Mouse (Mus musculus) intestine, embryonic 16.5 days (tissue): ENCODE results near the gene Egf. TPM values are rescaled to one million over a fixed set of nuclear protein-coding genes. Genes with fewer than 3 reads are reported as not detected.

Experiments used
- ATAC-seq: fragments of 200-750 bp; cut with Nextera tagmentation; 2 replicates; pipeline ENCODE4 v1.8.0; 2017; ENCODE audit warnings: moderate TSS enrichment, moderate library complexity
- H3K27ac ChIP-seq: fragments of 300-500 bp; sonication (generic); 2 replicates; pipeline ENCODE4 v1.5.1; 2014; ENCODE audit warnings: mild to moderate bottlenecking, low read length
- H3K27me3 ChIP-seq: fragments of 300-500 bp; sonication (generic); replicated peaks from 2 replicates; pipeline ENCODE4 v1.6.1; 2014; ENCODE audit warnings: low read length, control low read depth, mixed read lengths; ENCODE audit not compliant: control insufficient read depth, insufficient read depth
- H3K36me3 ChIP-seq: fragments of 300-500 bp; sonication (generic); 2 replicates; pipeline ENCODE4 v1.6.1; 2014; ENCODE audit warnings: low read length, control low read depth; ENCODE audit not compliant: control insufficient read depth, insufficient read depth
- H3K4me1 ChIP-seq: fragments of 300-500 bp; sonication (generic); 2 replicates; pipeline ENCODE4 v1.6.1; 2014; ENCODE audit warnings: low read length, control low read depth, mixed read lengths; ENCODE audit not compliant: control insufficient read depth, insufficient read depth
- H3K4me2 ChIP-seq: fragments of 300-500 bp; sonication (generic); 2 replicates; pipeline ENCODE4 v1.6.1; 2014; ENCODE audit warnings: low read depth, low read length, control low read depth
- H3K4me3 ChIP-seq: fragments of 300-500 bp; sonication (generic); 2 replicates; pipeline ENCODE4 v1.5.1; 2014; ENCODE audit warnings: mild to moderate bottlenecking, low read length
- H3K9ac ChIP-seq: fragments of 300-500 bp; sonication (generic); 2 replicates; pipeline ENCODE4 v1.6.1; 2014; ENCODE audit warnings: low read depth, low read length
- H3K9me3 ChIP-seq: fragments of 300-500 bp; sonication (generic); 2 replicates; pipeline ENCODE4 v1.6.1; 2016; ENCODE audit warnings: low read length, control low read depth; ENCODE audit not compliant: control insufficient read depth
- whole genome bisulfite sequencing: fragments of 180-500 bp; shearing (Covaris S2); extraction: QIAGEN DNeasy Blood & Tissue Kit; methylation state at CpG from one replicate; pipeline ENCODE4 v1.1.7; 2014; 5-methylcytosine and 5-hydroxymethylcytosine counted together
- polyA plus RNA-seq: library from polyadenylated mRNA; unstranded; fragments of >200 nt; fragmentation: Nextera tagmentation; extraction: Ambion mirVana; gene quantifications from 2 replicates; pipeline ENCODE4 v1.2.1, GENCODE M21; 2015

Egf gene
- polyA plus RNA-seq, 1 experiment from 2014 or later: 1.6 TPM

DNA sequence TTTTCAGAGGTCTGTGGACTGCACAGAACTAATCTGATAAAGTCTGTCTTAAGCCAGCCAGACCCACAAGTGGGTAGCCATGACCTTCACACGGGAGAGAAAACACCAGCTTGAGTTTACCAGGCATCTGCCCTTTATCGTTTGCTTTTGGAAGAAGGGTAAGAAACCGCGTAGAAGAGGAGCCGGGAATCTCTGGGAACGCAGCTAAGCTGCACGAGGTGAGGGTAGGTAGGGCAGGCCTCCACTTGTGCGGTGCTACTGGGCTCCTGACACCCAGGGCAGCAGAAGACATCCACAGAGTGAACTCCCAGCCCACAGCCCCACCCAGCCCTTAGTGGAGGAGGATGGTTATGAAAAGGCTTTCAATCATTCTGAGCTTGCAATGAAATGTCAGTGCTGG is 59.2 kb downstream of the Egf start:
- H3K27me3 ChIP-seq: no peaks in the 10 kb centered on the region
- 86% methylated on average over 8 of the region's 8 CpGs for WGBS
- H3K9me3 ChIP-seq: no peaks in the 10 kb centered on the region
- H3K4me3 ChIP-seq: no peak overlapping the region
- H3K9ac ChIP-seq: no peak overlapping the region
- H3K27ac ChIP-seq: no peak overlapping the region
- ATAC-seq: no peak
- H3K4me1 ChIP-seq: no peaks in the 10 kb centered on the region
- no peaks in the 10 kb centered on the region for H3K36me3 ChIP-seq
- no peak overlapping the region for H3K4me2 ChIP-seq

DNA sequence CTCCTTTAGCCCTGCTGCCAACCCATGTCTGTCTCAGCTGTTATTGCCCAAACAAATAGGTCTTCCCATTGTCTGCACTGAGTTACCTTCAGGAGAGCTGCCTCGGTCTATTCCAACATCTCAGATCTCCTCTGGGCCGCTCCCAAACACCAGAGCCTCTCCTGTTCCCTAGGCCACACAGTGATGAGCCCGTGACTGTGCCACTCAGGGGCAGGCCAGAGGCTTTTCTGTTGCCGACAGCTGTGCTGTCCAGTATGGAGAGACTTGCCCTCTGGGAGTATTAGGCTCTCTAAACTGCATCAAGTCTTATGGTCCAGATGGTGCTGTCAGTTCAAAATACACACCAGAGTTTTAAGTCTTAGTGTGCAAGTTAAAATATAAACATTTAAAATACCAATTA is 61.5 kb downstream of the Egf start:
- Histone ChIP-seq H3K4me2 (no peak overlapping the region), H3K27me3 (no peaks in the 10 kb centered on the region), H3K4me3 (no peak overlapping the region), H3K9me3 (no peaks in the 10 kb centered on the region), H3K27ac (no peak overlapping the region), H3K9ac (no peak overlapping the region), H3K4me1 (no peaks in the 10 kb centered on the region), H3K36me3 (no peaks in the 10 kb centered on the region)
- no peak for ATAC-seq
- 81% methylated on average over 4 of the region's 4 CpGs for WGBS

DNA sequence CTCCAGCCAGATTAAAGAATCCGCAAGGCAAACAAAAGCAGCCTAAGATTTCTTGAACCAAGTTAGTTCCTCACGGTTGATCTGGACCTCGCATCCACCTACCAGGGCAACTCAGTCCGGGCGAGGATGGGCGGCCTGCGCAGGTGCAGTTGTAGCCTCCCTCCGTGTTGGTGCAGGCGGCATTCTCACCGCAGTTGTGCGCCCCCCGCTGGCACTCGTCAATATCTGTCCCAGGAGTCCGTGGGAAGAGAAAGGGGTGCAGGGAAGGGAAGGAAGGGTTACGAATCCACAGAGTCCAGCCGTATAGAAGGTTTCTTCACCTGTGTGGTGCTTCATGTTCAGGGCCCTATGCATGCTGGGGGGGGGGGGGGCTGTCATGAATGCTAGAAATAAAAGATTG is 62.3 kb downstream of the Egf start:
- Histone ChIP-seq H3K4me3 (no peak overlapping the region), H3K9me3 (no peaks in the 10 kb centered on the region), H3K36me3 (no peaks in the 10 kb centered on the region), H3K9ac (no peak overlapping the region), H3K27me3 (no peaks in the 10 kb centered on the region), H3K4me2 (no peak overlapping the region), H3K4me1 (no peaks in the 10 kb centered on the region), H3K27ac (no peak overlapping the region)
- WGBS: 64% methylated on average over 16 of the region's 16 CpGs
- no peak for ATAC-seq

DNA sequence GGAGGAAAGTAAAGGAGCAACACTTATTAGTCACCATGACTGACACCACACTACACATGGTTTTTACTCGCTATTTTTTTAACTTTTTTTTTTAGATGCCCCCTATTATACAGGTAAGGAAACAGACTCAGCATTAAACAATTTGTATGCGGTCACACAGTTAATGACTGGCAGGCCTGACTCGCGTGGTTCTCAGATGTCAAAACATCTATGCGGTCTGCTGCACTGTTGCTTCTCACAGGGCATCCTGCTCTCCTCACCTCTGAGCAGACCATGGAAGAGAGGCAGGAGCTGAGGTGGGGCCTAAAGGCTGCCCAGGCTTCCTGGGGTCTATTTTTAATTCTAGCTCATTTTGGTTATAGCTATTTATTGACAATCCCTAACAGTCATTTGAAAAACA is 67.7 kb downstream of the Egf start:
- H3K27me3 ChIP-seq: no peaks in the 10 kb centered on the region
- no peak overlapping the region for H3K9ac ChIP-seq
- no peaks in the 10 kb centered on the region for H3K36me3 ChIP-seq
- no peak overlapping the region for H3K4me2 ChIP-seq
- no peak overlapping the region for H3K4me3 ChIP-seq
- no peaks in the 10 kb centered on the region for H3K4me1 ChIP-seq
- no peaks in the 10 kb centered on the region for H3K9me3 ChIP-seq
- no peak for ATAC-seq
- H3K27ac ChIP-seq: no peak overlapping the region
- WGBS: 73% methylated on average over 5 of the region's 5 CpGs

DNA sequence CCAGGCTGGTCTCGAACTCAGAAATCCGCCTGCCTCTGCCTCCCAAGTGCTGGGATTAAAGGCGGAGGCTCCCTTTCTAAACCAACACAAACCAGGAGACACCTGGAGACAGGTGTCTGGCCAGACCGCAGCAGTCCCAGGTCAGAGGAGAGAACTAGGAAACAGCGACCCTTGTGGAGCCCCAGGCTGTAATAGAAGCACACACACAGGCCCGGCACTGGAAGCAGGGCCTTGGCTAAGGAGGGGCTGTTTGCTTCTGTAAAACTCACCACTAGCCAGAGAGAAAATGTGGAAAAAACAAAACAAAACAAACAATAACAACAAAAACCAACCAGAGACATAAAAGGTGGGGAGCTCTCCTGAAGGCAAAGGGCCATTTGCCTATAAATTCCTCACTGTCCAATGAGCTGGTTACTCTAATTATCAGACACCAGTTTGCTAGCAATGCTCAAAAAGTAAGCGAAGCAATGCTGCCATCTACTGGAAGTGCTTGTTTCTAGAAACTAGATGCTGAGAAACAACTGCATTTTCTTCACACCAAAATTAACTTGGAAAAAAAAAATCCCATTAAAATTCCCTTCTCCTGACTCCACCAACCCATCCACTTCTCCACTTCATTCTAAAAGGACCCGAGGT is 68.3 kb downstream of the Egf start:
- H3K9me3 ChIP-seq: no peaks in the 10 kb centered on the region
- 57% methylated on average over 8 of the region's 8 CpGs for WGBS
- H3K4me3 ChIP-seq: no peak overlapping the region
- no peak overlapping the region for H3K27ac ChIP-seq
- H3K27me3 ChIP-seq: no peaks in the 10 kb centered on the region
- H3K9ac ChIP-seq: no peak overlapping the region
- no peak overlapping the region for H3K4me2 ChIP-seq
- 0 out of 2 replicates have a peak, but pooled peaks have one; percentile 44 for ATAC-seq
- H3K4me1 ChIP-seq: no peaks in the 10 kb centered on the region
- no peaks in the 10 kb centered on the region for H3K36me3 ChIP-seq

DNA sequence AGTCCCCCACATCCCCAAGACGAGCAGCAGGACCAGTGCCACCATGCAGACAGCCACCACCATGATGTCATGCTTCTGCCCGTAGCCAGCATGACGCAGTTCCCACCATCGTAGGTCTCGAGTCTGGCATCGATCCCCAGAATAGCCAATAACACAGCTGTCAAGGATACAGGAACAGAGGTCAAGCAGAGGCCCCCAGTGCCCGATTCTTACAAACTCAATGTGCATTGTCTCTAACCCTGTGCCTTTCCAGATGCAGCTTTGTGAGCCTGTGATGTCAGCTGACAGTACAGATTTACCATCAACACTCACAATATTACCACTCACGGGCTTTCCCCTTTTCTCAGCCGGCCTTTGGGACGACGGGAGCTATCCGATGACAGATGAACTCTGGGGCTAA is 68.9 kb downstream of the Egf start:
- Histone ChIP-seq H3K9ac (no peak overlapping the region), H3K27ac (no peak overlapping the region), H3K36me3 (no peaks in the 10 kb centered on the region), H3K27me3 (no peaks in the 10 kb centered on the region), H3K4me1 (no peaks in the 10 kb centered on the region), H3K9me3 (no peaks in the 10 kb centered on the region), H3K4me3 (no peak overlapping the region), H3K4me2 (no peak overlapping the region)
- WGBS: 85% methylated on average over 12 of the region's 12 CpGs
- no peak for ATAC-seq

DNA sequence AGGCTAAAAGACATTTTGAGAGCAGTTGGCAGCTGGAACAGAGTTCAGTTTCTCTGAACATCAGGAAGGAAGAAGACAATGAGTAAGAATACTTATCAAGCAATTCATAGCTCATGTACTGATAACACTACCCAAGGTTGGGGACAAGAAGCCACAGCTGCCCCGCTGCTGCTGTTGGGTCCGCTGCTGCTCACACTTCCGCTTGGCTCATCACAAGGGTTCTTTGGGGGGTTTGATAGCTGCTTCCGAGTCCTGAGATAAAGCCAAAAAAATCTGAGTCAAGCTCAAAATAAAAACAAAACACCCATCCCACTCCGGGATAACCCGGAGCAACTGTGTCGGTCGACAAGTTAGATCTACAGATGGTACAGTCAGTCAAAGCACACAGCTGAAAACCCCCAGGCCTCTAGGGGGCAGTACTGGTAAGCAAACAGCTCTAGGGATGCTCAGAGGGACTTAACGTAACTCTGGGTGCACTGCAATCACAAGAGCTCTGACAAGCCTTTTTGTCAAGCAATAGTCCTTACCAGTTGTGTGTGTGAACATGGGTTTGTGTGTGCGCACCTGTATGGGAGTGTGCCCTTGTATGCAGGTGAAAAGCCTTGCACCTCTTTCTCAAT is 71.9 kb downstream of the Egf start:
- ATAC-seq: no peak
- Histone ChIP-seq H3K4me1 (no peaks in the 10 kb centered on the region), H3K4me2 (no peak overlapping the region), H3K27me3 (no peaks in the 10 kb centered on the region), H3K9me3 (no peaks in the 10 kb centered on the region), H3K36me3 (no peaks in the 10 kb centered on the region), H3K9ac (no peak overlapping the region), H3K27ac (no peak overlapping the region), H3K4me3 (no peak overlapping the region)
- WGBS: 89% methylated on average over 10 of the region's 10 CpGs

DNA sequence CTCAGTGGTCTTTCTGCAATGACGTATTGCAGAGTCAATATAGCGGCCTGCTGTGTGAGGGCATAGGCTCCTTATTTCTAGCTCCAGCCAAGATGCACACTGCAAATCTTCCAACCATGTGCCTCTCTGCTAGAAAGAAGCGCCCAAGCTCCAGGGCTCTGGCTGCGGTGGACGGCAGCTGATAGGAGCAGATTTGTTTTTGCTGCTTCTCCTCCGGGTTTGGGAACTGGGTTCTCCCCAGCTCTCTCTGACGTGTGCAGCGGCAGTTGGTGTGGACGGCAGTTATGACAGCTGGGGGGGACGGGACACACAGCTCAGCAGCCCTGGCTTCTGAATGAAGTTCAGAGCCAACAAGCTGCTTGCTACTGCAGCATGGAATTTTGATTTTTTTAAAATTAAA is 72.7 kb downstream of the Egf start:
- Histone ChIP-seq H3K4me1 (no peaks in the 10 kb centered on the region), H3K9me3 (no peaks in the 10 kb centered on the region), H3K9ac (no peak overlapping the region), H3K27ac (no peak overlapping the region), H3K36me3 (no peaks in the 10 kb centered on the region), H3K27me3 (no peaks in the 10 kb centered on the region), H3K4me3 (no peak overlapping the region), H3K4me2 (no peak overlapping the region)
- ATAC-seq: no peak
- WGBS: 72% methylated on average over 10 of the region's 10 CpGs

DNA sequence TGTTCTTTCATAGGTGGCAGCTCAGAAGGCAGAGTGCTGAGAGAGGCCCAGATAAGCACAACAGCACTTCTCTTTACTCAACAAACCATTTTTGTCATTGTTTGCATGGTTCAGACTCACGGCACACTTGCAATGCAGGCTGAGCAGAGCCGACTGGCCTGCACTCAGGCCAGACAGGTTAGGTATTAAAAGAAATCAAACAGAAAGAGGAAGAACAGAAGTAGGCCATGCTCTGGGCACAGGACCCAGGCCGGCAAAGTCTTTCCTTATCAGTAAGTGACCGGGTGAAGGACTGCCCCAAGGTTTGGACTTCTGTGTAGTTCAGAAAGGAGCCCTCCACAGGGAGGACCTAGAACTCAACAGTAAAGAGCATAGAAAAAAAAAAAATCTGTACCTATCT is 73.3 kb downstream of the Egf start:
- 58% methylated on average over 4 of the region's 4 CpGs for WGBS

DNA sequence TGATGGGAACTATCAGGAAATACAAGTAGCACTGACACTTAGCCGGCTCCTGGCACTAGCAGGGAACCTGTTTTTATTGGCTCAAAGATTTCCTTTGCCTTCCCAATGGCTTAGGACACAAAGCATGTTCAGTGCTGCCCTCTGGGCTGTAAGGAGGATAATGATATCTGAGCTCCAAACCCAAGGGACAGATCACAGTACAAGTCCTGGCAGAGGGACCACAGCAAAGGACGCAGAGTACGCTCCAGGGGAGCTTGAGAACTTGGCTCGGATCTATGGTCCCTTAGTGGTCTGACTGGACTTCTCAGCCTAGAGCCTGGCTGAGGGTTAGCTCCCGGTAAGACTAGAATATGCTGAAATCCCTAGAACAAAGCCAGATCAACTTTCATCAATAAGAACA is 74.9 kb downstream of the Egf start:
- Histone ChIP-seq H3K4me2 (no peak overlapping the region), H3K27ac (no peak overlapping the region), H3K36me3 (no peaks in the 10 kb centered on the region), H3K4me1 (no peaks in the 10 kb centered on the region), H3K4me3 (no peak overlapping the region), H3K9ac (no peak overlapping the region), H3K27me3 (no peaks in the 10 kb centered on the region), H3K9me3 (no peaks in the 10 kb centered on the region)
- WGBS: 73% methylated on average over 5 of the region's 5 CpGs
- no peak for ATAC-seq

More for the DNA sequence above, 73.3 kb downstream of the Egf start:
- ATAC-seq: no peak
- H3K4me2 ChIP-seq: no peak overlapping the region
- no peaks in the 10 kb centered on the region for H3K27me3 ChIP-seq
- H3K9me3 ChIP-seq: no peaks in the 10 kb centered on the region
- no peak overlapping the region for H3K27ac ChIP-seq
- no peak overlapping the region for H3K4me3 ChIP-seq
- H3K36me3 ChIP-seq: no peaks in the 10 kb centered on the region
- no peak overlapping the region for H3K9ac ChIP-seq
- no peaks in the 10 kb centered on the region for H3K4me1 ChIP-seq
